Mouse (Mus musculus): ENCODE measurements around the gene Schip1.
A peak's percentile ranks its signal among the peaks of the same experiment; 100 is the strongest.

Schip1 gene

GRCm38 (mm10) chr3:68383672-68384071, 319.1 kb downstream of the Schip1 start:
- no peak for DNase-seq (ENCODE audit: low read depth, low spot score)

GRCm38 (mm10) chr3:68385544-68385943, 320.9 kb downstream of the Schip1 start:
- DNase-seq (ENCODE audit: low read depth, low spot score), result no peak

GRCm38 (mm10) chr3:68388023-68388422, 323.4 kb downstream of the Schip1 start:
- DNase-seq (ENCODE audit: low read depth, low spot score), result no peak

- no peak for DNase-seq (ENCODE audit: low read depth, low spot score)
Measured at GRCm38 (mm10) chr3:68393578-68393977, 329.0 kb downstream of the Schip1 start.

GRCm38 (mm10) chr3:68398691-68399090, 334.1 kb downstream of the Schip1 start:
- no peak for DNase-seq (ENCODE audit: low read depth, low spot score)

GRCm38 (mm10) chr3:68400121-68400520, 335.5 kb downstream of the Schip1 start:
- no peak for DNase-seq (ENCODE audit: low read depth, low spot score)

- DNase-seq (ENCODE audit: low read depth, low spot score), result no peak
Measured at GRCm38 (mm10) chr3:68403343-68403742, 338.7 kb downstream of the Schip1 start.

GRCm38 (mm10) chr3:68403783-68404217, 339.2 kb downstream of the Schip1 start:
- DNase-seq (ENCODE audit: low read depth, low spot score), result no peak

- DNase-seq (ENCODE audit: low read depth, low spot score), result no peak
Measured at GRCm38 (mm10) chr3:68405724-68406123, 341.1 kb downstream of the Schip1 start.

GRCm38 (mm10) chr3:68412262-68412661, 347.7 kb downstream of the Schip1 start:
- no peak for DNase-seq (ENCODE audit: low read depth, low spot score)

GRCm38 (mm10) chr3:68419792-68420191, 355.2 kb downstream of the Schip1 start:
- DNase-seq (ENCODE audit: low read depth, low spot score), result no peak

GRCm38 (mm10) chr3:68420927-68421326, 356.3 kb downstream of the Schip1 start:
- DNase-seq (ENCODE audit: low read depth, low spot score), result no peak

- no peak for DNase-seq (ENCODE audit: low read depth, low spot score)
Measured at GRCm38 (mm10) chr3:68421849-68422248, 357.2 kb downstream of the Schip1 start.

GRCm38 (mm10) chr3:68428081-68428480, 363.5 kb downstream of the Schip1 start:
- no peak for DNase-seq (ENCODE audit: low read depth, low spot score)

- DNase-seq (ENCODE audit: low read depth, low spot score), result no peak
Measured at GRCm38 (mm10) chr3:68434435-68434834, 369.8 kb downstream of the Schip1 start.

GRCm38 (mm10) chr3:68434897-68435296, 370.3 kb downstream of the Schip1 start:
- DNase-seq (ENCODE audit: low read depth, low spot score), result no peak

GRCm38 (mm10) chr3:68448480-68448879, 383.9 kb downstream of the Schip1 start:
- DNase-seq (ENCODE audit: low read depth, low spot score), result no peak

GRCm38 (mm10) chr3:68451634-68452033, 387.0 kb downstream of the Schip1 start:
- DNase-seq (ENCODE audit: low read depth, low spot score), result no peak

GRCm38 (mm10) chr3:68453266-68453665, 388.7 kb downstream of the Schip1 start:
- peak; percentile 51 for DNase-seq (ENCODE audit: low read depth, low spot score)

GRCm38 (mm10) chr3:68453719-68454455, 389.3 kb downstream of the Schip1 start:
- peak; percentile 68 for DNase-seq (ENCODE audit: low read depth, low spot score)

GRCm38 (mm10) chr3:68466643-68467042, 402.0 kb downstream of the Schip1 start:
- DNase-seq (ENCODE audit: low read depth, low spot score), result no peak

GRCm38 (mm10) chr3:68467941-68468687, 403.5 kb downstream of the Schip1 start:
- no peak for DNase-seq (ENCODE audit: low read depth, low spot score)

GRCm38 (mm10) chr3:68469643-68470042, 405.0 kb downstream of the Schip1 start:
- no peak for DNase-seq (ENCODE audit: low read depth, low spot score)

All from forelimb bud, embryonic 11.5 days (tissue).